Mouse (Mus musculus) liver, postnatal 0 days (tissue): ENCODE results near the gene Ksr2.

Experiments
- CTCF ChIP-seq: sonication (generic); IDR thresholded peaks from 2 replicates; pipeline ENCODE4 v1.5.1; 2016; ENCODE audit warnings: antibody characterized with exemption, low read depth
- EP300 ChIP-seq: IDR thresholded peaks from 2 replicates; pipeline ENCODE4 v1.6.1; 2016; ENCODE audit warnings: antibody characterized with exemption, low read depth, mild to moderate bottlenecking

DNA sequence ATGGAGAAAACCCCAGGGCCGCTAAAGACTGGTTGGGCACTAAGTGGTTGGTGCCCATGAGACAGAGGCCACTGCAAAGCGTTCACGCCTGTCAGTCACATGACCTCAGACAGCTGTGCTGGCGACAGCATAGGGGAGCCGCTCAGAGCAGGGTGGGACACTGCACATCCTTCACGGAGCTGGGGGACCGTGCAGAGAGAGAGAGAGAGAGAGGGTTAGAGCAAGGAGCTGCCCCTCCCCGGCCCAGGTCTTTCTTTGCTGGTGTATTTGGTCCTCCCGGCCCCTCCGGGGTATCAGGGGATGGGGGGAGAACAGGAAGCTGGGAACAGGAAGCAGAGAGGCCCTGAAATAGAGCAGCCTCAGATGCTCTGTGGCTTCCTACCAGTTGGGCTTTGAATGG lies 97.1 kb downstream of the Ksr2 start:
- TF ChIP-seq CTCF (no peak), EP300 (no peak)
